Mouse (Mus musculus) stomach, postnatal 0 days (tissue): Measurements from ENCODE around the gene Usp16.

Source experiments
- CTCF ChIP-seq: IDR thresholded peaks from 2 replicates; pipeline ENCODE4 v1.5.1; 2016; ENCODE audit warnings: antibody characterized with exemption, low read depth, mild to moderate bottlenecking, moderate library complexity
- EP300 ChIP-seq: optimal IDR thresholded peaks from 2 replicates; pipeline ENCODE3; 2016; ENCODE audit warnings: antibody characterized with exemption

GRCm38 (mm10) chr16:87499556-87499955, 45.1 kb downstream of the Usp16 start:
- TF ChIP-seq CTCF (no peak), EP300 (no peak)
